Mouse (Mus musculus) kidney, postnatal 25 days (tissue): Measurements from ENCODE around the gene Rnf149.
A peak's percentile ranks its signal among the peaks of the same experiment; 100 is the strongest.
"Not testable (repeated sequence)": the region's sequence is repeated elsewhere in the genome, so short reads cannot be mapped to it uniquely, and the experiment has no call there.

Experiments
- DNase-seq, 2 experiments: peaks; one replicate each; pipeline ENCODE4 v3.0.0; 2021; ENCODE audit warnings: mixed read lengths in 2 of 2

Gene Rnf149

DNA sequence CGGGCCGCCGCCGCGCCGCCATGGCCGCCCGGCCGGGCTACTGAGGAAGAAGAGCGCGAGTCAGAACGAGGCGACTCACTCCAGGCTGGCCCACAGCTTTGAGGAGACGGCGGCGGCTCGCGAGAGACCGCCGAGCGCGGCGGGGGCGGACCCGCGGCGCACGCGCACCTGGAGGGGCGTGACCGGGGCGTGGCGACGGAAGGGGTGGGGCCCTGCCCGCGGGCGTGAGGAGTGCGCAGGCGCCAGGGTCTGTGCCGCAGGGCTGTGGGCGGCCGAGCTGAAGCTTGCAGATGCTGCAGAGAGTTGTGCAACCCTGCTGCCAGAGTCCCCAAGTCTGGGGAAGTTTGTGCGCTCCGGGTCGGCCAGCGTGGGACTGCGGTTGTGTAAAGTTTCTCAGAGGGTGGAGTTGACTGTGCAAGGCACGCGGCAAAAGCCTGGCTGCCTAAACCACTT lies at the start of gene Rnf149:
Rnf149 (minus strand) TSS at position 153 of the 453 bp plus-strand sequence.
- peak; percentile 94 to 96 for DNase-seq

DNA sequence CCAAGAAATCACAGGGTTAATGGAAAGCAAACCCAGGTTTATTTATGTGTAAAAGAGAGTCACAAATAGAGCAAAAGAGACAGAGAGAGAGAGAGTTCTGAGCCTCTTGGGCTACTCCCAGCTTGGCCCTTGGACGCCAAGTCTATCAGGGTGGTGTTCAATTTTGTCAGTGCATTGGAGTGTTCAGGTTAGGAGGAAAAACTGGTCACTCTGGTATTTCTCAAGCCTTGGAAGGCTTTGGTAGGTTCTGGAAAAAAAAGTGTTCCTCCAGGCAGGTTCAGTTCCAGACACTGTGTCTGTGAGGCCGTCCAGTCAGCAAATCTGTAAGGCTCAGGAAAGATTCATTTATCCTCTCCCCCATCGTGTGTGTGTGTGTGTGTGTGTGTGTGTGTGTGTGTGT lies 48.3 kb upstream of the Rnf149 start:
- no peak for DNase-seq

DNA sequence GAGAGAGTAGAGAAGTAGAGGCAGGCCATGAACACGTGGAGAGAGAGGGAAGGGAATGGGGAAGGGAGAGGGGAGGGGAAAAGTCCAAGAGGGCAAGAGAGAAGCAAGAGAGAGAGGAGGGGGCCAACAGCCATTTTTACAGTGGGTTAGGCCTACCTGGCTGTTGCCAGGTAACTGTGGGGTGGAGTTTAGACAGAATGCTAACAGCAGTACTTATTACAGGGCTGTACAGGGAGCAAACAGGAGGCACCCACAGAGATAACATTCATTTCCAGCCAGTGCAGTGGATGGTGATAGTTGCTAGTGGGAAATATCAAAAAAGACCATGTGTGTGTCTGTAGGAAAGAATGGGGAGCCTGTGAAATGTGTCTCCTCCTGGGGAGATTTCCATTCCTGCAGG lies 46.5 kb upstream of the Rnf149 start:
- DNase-seq = no peak

DNA sequence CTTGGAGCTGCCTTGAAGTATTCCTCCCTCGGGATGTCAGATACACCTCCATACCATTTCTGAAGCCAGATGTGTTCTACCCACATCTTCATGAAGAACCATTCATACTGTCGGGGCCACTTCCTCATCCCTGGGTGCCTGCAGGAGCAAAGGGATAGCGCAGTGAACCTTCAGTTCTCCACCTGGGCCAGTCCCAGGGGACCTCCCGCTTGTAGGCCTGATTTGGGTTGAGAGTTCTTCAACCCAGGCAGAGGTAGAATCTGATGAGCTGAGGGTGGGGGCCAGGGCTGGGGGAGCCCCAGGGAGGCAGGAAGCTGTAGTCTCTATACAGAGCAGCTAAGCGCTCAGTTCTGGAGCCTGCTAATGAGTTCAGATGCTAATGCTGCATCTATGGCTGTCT lies 45.9 kb upstream of the Rnf149 start:
- no peak for DNase-seq

DNA sequence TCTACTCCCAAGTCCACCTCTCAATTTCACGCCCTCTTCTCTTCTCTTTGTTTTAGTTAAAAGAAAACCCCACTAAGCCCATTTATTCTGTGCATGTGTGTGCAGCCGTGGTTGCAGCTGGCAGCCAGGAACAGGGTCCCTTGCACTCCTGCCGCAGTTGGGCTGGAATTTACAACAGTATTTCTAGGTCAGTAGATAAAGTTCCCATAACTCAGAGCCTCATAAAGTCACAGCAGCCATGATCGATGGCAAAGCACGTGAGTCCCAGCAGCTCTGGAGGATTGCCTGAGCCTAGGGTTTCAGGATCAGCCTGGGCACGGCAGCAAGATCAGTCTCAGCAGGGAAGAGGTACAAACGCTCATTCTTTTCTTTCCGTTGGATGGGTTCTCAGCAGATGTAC lies 41.3 kb upstream of the Rnf149 start:
- no peak for DNase-seq

DNA sequence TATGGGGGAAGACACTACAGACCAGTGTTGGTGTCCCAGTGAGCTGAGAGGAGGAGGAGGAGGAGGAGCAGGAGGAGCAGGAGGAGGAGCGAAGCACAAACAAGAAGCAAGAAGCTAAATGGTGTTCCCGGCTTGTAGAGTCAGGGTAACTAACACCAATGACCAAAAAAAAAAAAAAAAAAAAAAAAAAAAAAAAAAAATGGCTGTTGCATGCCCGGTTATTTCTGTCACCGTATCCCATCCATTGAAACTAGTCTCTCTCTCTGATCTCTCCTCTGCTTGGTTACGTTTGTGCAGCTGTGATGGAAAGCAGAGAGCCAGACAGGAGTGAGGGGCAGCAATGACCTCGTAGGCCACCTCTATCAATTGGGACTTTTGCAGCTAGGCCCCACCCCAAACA lies 38.3 kb upstream of the Rnf149 start:
- no peak for DNase-seq

DNA sequence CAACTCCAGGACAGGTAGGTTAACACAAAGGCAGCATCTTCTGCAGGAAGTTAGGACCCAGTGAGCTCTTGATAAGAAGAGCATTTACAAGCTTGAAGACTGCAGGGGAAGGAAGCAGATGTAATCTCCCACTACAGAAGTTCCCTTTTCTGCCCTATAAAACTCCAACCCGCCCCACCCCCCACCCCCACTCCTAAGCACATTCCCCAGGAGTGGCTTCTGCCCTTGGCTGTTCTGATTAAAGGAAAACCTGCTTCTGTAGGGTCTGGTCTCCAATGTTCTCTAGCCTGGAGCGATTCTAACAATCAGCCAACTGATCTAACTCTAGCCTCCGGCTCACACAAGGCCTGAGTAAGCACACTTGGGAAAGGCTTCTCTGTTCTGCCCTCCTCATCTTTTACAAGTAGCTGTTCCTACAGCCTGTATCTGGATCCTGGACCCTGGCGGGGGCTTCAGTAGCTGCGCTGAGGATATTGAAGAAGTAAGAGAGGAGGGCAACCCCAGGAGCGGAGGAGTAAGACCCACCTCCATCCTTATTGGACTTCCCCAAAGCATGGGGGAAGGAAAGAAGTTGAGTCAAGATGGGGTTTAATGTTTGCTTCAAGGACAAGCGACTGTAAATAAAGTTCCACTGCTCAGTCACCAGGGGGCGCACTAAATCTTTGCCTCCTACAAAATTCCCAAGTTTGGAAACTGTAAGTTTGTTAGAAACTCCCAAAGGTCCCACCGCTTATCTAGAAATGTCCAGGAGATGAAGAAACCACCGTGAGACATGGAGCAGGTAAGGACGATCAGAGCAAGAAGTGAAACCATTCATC lies 37.5 kb upstream of the Rnf149 start:
- DNase-seq = peak in 1 of 2 experiments; percentile 33

DNA sequence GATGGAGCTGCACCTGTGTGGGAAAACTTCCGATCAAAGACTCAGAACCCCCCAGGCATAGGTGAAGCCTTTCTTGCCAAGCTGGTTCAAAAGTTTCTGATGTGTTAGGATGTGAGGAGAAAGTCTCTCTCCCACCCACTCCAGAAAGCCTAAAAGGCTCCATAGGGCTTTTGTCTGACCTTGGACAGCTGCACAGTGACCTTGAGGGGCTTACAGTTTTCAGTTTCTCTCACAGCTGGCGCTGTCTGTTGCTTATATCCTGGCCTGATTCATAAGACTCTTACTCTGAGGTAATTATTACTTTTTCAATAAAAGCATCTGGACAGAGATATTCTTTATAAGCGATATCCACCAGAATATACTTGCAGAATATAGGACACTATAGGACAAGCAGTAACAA lies 35.9 kb upstream of the Rnf149 start:
- no peak for DNase-seq

DNA sequence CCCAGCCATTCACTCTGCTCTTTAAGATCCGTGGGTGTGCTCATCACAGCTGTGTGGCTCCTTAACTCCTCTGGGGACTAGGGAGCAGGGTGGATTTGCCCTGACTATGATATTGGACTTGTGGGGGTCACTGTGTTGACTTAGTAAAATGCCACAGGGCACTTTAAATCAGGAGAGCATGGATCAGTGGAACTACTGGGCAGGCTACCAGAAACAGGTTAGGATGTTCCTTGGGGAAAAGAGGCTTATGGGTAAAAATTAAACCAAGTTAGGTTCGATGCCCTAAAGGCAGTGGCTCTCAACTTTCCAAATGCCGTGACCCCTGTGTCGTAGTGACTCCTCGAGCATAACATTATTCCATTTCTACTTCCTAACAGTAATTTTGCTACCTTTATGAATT lies 35.3 kb upstream of the Rnf149 start:
- DNase-seq = peak; percentile 60 to 63

DNA sequence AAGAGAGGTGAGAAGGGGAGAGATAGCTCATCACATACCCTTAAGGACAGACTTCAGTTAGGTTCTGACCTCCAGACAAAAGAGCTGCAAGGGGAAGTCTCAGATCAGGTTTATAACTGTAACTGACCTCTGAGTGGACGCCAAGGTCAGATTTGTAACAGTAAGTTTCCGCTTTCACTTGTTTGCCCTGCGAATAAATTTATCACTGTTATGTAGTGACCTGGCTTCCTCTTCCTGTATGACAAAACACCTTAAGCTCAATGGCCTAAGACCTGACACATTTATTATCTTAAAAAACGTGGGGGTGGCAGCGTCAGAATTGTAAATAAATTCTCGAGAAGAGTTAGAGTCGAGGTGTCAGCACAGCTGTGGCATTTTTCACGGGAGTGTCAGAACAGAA lies 31.3 kb upstream of the Rnf149 start:
- no peak for DNase-seq

DNA sequence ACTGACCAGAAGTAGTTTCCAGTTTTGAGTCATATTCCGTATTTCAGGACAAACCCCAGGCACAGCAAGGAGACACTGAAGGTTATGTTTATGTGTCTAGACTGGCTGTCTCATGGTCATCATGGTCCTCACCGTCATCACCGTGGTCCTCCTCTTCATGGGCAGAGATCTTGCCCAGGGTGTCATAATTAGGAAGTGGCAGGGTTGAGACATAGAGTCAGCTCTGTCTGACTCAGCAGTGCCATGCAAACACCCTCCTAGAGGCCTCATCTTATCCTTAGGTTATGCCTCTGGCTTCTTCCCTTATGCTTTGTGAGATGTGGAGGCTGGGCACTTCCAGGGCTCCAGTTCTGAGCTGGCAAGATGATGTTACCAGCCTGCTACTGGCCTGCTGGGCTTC lies 25.3 kb upstream of the Rnf149 start:
- DNase-seq = no peak

DNA sequence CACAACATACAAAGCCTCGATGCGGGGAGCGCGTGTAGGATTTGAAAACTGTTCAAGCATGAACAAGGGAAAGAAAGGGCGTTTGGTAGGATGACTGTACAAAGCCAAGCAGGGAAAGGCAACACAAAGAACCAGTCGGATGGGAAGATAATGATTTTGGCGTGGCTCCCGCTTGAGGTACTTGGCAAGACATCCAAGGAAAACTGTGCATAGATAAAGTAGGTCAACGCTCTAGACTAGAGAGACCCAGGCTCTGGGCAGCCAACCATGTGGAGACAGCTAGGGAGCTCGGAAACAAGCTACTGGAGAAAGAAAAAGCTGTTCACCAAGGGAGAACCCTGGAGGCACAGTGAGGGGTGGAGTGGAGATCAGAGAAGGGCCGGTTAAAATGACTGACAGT lies 21.5 kb upstream of the Rnf149 start:
- DNase-seq = peak in 1 of 2 experiments; percentile 37

DNA sequence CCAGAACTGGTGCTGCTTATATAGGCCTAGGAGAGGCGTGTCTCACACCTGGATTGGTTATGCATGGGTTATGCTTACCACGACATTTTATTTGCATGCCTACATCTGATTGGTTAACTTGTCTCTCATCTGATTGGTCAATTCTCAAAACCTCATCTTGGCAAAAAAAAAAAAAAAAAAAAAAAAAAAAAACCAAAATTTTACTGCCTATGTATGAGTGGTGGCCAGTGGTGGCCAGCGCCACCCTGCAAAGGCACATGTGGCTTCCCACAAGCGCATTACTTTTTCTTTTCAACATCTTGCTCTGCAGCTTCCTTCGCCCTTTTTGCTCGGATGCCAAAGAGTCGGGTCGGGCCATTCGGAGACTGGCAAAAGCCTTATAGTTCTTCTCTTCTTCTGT lies 19.9 kb upstream of the Rnf149 start:
- DNase-seq = not testable (repeated sequence)

DNA sequence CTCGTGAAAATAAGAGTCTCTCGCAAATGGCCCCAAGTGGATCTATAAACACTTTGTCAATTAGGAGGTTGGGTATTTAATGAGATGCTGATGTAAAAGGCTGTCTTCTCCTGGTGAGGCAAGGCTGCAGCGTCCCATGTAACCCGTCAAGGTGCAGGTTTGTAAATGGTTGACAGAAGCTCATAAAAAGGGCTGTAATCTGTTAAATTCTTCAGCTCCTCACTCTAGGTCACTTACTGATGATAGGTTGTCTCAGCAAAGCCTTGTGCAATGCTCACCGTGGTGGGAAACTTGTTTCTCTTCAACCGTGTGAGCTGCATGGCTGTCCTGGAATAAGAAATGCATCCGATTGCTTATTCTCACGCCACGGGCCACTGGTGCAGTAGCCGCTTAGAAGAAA lies 16.6 kb upstream of the Rnf149 start:
- peak in 1 of 2 experiments; percentile 36 for DNase-seq

DNA sequence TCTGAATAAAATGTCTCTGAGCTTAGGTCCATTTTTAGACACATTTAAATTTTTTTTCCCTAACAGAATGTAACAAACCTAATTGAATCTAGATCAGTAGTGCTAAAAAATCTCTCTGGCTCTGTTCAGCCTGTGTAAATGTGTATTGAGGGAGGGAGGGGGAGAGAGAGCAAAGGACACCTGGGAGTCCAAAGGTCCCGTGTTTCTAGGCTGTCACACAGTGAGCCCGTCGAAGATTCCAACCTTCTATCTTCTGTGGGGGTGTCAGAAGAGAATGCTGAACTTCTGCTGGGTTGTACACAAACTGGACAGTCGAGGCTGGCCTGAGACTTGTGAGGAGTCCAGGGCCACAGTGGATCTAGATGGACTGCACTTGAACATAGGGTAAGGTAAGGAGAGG lies 14.9 kb upstream of the Rnf149 start:
- peak; percentile 60 to 74 for DNase-seq

DNA sequence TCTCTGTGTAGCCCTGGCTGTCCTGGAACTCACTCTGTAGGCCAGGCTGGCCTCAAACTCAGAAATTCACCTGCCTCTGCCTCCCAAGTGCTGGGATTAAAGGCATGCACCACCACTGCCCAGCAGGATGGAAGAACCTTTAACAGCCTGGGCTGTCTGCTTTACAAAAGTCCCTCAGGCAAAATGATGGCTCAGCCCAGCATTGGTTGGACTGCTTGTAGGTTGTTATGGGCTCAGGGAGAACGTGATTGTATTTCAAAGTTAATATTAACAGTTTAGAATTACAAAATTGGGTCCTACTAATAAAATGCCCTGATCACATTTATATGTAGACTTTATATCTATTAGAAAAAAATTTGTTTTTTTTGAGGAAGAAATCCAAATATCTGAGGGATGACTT lies 14.4 kb upstream of the Rnf149 start:
- not testable (repeated sequence) for DNase-seq

DNA sequence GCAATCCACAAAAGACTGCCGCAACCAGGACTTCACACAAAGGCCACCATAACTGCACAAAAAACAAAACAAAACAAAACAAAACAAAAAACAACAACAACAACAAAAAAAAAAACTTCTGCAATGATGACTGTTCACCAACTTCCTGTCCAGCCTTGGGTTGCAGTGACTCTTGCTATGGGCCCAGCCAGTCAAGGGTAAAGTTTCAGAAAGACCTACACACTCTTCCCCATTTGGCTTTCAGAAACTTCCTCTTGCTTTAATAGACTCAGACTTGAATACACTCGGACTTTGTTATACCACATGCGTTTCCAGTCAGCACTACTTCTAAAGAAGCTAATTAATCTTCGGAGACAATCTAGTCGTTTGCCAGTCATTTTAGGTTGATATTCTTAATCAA lies 13.0 kb upstream of the Rnf149 start:
- DNase-seq = no peak

DNA sequence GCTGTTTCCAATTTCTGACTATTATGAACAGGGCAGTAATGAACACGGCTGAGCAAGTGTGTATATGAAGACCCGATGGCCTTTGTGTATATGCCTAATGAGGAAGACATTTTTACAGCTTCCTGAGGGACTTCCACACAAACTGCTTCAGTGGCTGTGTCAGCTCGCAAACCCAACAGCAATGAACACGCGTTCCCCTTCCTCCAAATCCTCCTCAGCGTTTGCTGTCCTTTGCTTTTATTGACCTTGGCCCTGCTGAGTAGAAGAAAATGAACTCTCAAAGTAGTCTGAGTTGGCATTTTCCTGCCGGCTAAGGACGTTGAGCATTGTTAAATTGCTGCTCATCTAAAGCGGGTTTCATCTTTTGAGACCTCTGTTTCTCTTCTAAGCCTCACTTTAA lies 8.2 kb upstream of the Rnf149 start:
- DNase-seq = no peak

DNA sequence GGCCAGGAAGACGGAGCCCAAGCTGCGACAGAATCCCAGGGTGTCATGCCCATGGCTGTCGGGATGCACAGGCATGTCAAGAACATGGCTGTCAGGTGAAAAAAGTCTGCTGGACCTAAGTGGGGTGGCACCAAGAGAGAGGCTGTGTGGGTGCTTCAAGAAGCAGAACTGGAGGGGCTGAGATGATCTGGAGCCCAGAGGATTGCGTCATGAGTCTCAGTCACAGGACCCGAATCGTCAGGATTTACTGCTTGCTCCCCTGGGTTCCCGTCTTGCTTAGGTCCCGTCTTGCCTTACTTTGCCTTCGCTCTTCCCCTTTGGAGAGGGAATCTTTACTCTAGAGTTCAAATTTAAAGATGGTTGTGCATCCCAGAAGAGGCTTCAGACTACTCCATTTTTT lies 6.0 kb upstream of the Rnf149 start:
- DNase-seq = no peak

DNA sequence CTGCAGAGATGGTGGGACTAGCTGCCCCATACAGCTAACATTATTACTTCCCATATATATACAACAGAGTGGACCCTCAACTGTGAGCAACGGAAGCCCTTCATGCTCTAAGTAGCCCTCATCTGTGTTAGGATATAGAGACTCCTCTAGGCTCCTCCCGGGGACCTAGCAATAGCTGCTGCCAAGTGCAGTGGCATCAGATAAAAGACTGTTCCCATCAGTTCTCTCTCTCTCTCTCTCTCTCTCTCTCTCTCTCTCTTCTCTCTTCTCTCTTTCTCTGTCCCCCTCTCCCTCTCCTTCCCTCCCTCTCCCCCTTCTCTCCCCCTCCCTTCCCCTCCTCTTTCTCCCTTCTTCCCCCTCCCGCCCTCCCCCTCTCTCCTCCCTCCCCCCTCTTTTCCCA lies 4.0 kb upstream of the Rnf149 start:
- DNase-seq = no peak

DNA sequence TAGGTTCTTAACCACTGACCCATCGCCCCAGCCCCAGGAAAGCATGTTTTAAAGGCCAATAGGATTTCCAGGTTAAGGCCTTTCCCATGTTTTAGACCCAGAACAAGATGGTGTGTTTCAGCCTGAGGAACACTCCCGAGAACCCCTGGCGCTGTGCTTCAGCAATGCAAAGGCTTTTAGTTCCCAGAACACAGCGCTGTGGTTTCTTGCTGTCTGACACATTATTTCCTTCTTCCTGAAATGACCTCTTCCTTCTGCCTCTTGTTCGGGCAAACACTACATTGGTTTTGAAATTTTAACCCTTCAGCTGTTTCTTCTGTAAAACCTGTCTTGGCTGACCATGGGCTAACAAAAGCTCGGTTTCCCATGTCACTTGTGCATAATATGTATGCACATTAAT lies 1.9 kb upstream of the Rnf149 start:
- no peak for DNase-seq

DNA sequence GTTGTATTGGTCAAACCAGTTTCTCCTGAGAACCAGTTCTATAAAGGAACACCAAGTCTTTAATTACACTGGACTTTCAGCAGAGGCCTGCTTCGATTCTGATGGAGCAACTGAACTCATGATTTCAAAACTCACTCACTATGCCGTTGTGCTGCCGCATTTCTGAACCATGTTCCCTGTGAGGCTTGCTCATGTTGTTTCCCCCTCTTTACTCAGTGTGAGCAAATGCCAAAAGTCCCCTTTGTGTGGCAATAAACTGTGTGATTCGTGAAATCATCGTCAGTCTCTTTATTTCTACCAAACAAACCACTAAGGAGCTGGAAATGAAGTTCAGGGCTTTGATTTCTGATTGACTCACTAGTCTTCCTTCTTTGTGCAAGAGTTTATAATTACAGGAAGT lies 1.2 kb upstream of the Rnf149 start:
- DNase-seq = no peak

DNA sequence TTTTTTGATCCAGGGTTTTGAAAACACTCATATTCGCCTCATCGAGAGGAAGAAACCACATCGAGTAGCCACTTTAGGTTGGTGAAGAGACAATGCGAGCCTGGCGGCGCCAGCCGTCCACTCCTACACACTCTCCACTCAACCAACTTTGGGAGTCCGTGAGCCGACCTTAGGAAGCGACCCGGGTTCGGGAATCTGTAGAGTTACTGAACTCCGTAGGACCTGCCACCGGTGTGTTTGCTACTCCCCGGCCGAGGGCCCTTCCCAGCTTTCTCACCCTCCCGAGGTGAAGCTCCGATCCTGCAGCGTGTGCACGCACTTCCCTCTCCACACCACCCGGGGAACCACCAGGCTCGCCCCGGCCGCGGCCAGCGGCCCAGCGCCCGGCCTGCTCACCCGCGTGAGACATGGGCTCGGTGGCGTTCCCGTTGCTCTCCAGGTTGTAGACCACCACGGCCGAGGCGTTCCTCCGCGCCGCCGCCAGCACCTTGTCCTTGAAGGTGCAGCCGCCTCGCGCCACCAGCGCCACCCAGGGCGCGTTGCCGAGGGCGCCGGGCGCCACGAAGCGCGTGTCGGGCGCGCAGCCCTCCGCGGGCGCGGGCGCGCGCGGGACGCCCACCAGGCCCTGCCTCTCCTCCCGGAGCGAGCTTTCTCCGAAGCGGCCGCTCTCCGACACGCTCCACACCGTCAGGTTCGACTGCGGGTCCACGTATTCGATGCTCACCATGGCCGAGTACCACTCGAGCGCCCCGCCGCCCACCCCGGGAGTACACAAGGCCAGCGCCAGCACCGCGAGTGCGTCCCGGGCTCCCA lies 568 bp downstream of the Rnf149 start:
- peak; percentile 47 to 72 for DNase-seq

DNA sequence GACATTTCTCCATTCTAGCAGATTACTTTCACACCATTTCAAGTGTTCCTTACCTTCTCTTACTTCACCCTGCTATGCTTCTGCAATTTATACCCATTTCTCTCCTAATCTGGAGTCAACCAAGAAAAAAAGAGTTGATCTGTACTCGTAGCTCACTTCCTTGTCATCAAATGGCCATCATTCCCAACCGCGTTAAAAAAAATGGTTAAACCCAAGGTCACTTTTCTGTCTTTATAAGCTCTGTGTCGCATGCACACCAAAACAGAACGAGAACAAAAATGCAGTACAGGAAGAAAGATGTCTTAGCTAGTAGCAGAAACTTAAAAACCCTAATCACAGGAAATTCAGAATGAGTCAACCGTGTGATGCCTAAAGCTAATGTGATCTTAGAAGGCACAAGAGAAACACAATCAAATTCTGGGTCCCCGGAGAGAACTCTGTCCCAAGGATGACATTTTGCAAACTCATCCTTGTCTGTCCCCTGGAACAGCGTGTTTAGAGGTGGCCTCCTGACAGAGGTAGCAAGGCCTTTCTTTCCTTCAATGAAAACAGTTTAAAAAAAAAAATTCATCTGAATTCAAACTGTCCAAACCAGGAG lies 1.3 kb downstream of the Rnf149 start:
- no peak for DNase-seq
